ENCODE assay signal across 15 mouse cellular contexts in genomic region chr16:4522879-4523278, GRCm38 (mm10). TPM values are rescaled to one million over a fixed set of nuclear protein-coding genes. Genes with fewer than 3 reads are reported as not detected.
DNase-seq lines count a peak whose midpoint lies in the region; TF ChIP-seq lines count a peak whose summit lies in the region.
"Had no signal": no experiment of that assay in that cellular context is flagged by ENCODE, and none has a peak within 500 bp of the region (broad histone marks: within the 10 kb centered on the region; RNA-seq: fewer than 3 reads in every experiment).

No protein-coding gene starts in this region.

- no peak overlapping the region for H3K4me3 ChIP-seq in layer of hippocampus, adult 2 months
- H3K4me3 ChIP-seq in left cerebral cortex, adult 2 months, result no peak overlapping the region
- H3K4me3 ChIP-seq: embryonic facial prominence, embryonic 12.5 days; neural tube, embryonic 13.5 days had no signal

- TF ChIP-seq CTCF in layer of hippocampus, adult 2 months (conservative IDR thresholded peaks at IDR 0.05), result no peak
- no peak for TF ChIP-seq CTCF in left cerebral cortex, adult 2 months (IDR thresholded peaks at IDR 0.05)

- peak in 1 of 2 experiments; percentile 20 for DNase-seq in layer of hippocampus, adult 2 months (ENCODE audit: low spot score in 2 of 2)
- DNase-seq in layer of hippocampus, postnatal 10 days (ENCODE audit: low spot score in 2 of 2), result no peak
- peak; percentile 33 to 42 for DNase-seq in gastrocnemius, postnatal 36 days
- DNase-seq in heart, postnatal 10 days, result peak; percentile 72 to 80
- no peak for DNase-seq in adrenal gland, adult 8-10 months
- DNase-seq in left cerebral cortex, adult 2 months (ENCODE audit: extremely low spot score in 1 of 2, low spot score in 2 of 2), result no peak
- DNase-seq in retina, postnatal 1 day, result no peak
- DNase-seq: adrenal gland, postnatal 14 days; cerebellum, postnatal 25 days; kidney, adult 9 months; lung, adult 2 months had no signal

- H3K27ac ChIP-seq in layer of hippocampus, adult 2 months, result peak overlapping the region; percentile 43; the same call in 1 of the 2 replicates
- no peak overlapping the region for H3K27ac ChIP-seq in left cerebral cortex, adult 2 months
- H3K27ac ChIP-seq: embryonic facial prominence, embryonic 12.5 days; hindbrain, embryonic 14.5 days; macrophage; neural tube, embryonic 13.5 days had no signal

- intact Hi-C loops in gastrocnemius, postnatal 36 days (cut with DNase I), result no loop called here
- intact Hi-C loops in heart, postnatal 10 days (cut with DNase I), result no loop called here
- intact Hi-C loops in left cerebral cortex, adult 2 months (cut with DNase I), result no loop called here

RNA-seq across cellular contexts. Expression of gene Srl, which starts 18.7 kb away (rescaled TPM):
- total RNA-seq in layer of hippocampus, adult 2 months (2021), result 10 to 100 TPM; 13.2 to 14.9 TPM
- total RNA-seq in layer of hippocampus, postnatal 10 days (2021), result 10 to 100 TPM; 25.4 to 25.7 TPM
- 1,000 to 10,000 TPM; 1,182 to 1,390 TPM for total RNA-seq in gastrocnemius, postnatal 36 days (2021)
- 1,000 to 10,000 TPM; 1,081 to 1,153 TPM for total RNA-seq in heart, postnatal 10 days (2021)
- 10 to 100 TPM in 1 of 4 experiments, 1 to 10 TPM in 3; 5.5 to 10.2 (median 5.9) TPM for total RNA-seq in adrenal gland, adult 8-10 months (2022)
- total RNA-seq in left cerebral cortex, adult 2 months (2021), result 1 to 10 TPM; 5.1 to 5.9 TPM

RNA-seq across cellular contexts. Expression of gene Tfap4, which starts 36.8 kb away (rescaled TPM):
- total RNA-seq in layer of hippocampus, adult 2 months (2021), result 1 to 10 TPM; 5.3 to 6.8 TPM
- total RNA-seq in layer of hippocampus, postnatal 10 days (2021), result 1 to 10 TPM; 4.2 to 4.3 TPM
- total RNA-seq in gastrocnemius, postnatal 36 days (2021), result 1 to 10 TPM; 2.6 to 4.1 TPM
- total RNA-seq in heart, postnatal 10 days (2021), result 1 to 10 TPM; 4.1 to 4.3 TPM
- total RNA-seq in adrenal gland, adult 8-10 months (2022), result 10 to 100 TPM in 1 of 4 experiments, 1 to 10 TPM in 3; 6.1 to 10.8 (median 7.6) TPM
- 1 to 10 TPM; 2.9 to 4.3 TPM for total RNA-seq in left cerebral cortex, adult 2 months (2021)

Comparison
In these comparisons a context has a peak if more than half of its experiments do, and no peak if none do; other contexts are left out.
1. DNase-seq: peak in gastrocnemius, postnatal 36 days (2 of 2) and heart, postnatal 10 days (2 of 2); none in layer of hippocampus, postnatal 10 days (0 of 2), adrenal gland, adult 8-10 months (single experiment), left cerebral cortex, adult 2 months (0 of 2) and retina, postnatal 1 day (single experiment).
2. RNA of gene Srl, which starts 18.7 kb away (total RNA-seq): 1,182 to 1,390 TPM in gastrocnemius, postnatal 36 days and 1,081 to 1,153 TPM in heart, postnatal 10 days; 25.4 to 25.7 TPM in layer of hippocampus, postnatal 10 days, 13.2 to 14.9 TPM in layer of hippocampus, adult 2 months, 5.5 to 10.2 TPM in adrenal gland, adult 8-10 months and 5.1 to 5.9 TPM in left cerebral cortex, adult 2 months; every median in the first group is over 10 times any median in the second.